Mouse (Mus musculus): ENCODE data around the gene Tmem214.

DNA sequence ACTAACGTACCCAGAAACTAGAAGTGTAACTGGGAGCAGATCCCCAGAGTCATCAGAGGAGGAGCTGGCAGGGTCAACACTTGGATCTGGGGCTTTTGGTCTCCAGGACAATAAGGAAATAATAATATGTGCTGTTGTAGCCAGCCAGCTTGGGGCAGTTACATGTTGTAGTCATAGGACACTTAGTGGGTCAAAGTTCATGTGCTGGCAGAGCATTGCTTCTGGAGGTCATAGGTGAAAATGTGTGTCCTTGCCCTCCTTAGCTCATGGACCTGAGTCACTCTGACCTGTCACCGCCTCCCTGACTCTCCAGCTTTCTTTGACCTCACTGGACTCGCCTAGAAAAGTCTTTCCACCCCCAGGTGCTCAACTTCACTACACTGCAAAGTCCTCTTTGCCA, 34.4 kb upstream of the Tmem214 start:
- TF ChIP-seq GATA1 (IDR thresholded peaks at IDR 0.05; ENCODE audit: borderline replicate concordance, low read length) (no peak), FLI1 (IDR thresholded peaks at IDR 0.05; ENCODE audit: low read length) (no peak)

Measured in megakaryocyte, embryonic 14.5 days (primary cell).